In the genomic region with DNA sequence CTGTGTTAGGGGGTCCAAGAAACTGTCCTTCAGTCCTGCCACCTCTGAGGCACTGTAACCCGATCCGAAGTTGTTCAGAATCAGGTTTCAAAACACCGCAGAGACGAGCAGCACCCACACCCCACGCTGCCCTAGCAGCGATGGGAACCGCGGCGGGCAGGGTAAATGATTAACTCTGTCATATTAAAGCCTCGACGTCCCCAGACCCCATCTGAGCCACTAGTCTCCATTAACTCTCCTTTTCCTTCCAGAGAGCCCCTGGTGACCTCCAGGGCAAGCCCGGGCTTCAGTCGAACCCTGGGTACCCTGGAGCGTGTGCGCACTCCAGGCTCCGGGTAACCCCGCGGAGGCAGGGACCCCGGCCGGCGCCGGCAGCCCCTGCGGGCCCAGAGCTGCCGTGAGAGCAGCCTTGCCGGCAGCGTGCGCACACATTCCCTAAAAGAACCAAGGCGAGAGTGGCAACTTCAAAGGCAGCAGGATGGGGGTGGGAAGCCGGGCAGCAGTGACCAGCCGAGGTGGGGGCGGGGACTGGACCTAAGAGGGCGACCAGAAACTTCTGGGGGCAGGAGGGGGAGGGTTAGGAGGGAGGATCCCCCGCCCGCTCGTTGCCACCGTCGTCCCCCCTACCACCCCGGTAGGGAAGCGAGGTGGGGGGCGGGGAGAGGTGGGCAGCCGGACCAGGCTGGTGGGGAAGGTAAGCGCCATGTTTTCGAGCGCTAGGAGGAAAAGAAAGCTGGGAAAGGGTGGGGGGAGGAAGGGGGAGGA, we compare ENCODE assay signal across 8 mouse cellular contexts. TPM values are rescaled to one million over a fixed set of nuclear protein-coding genes. Genes with fewer than 3 reads are reported as not detected.
DNase-seq lines count a peak whose midpoint lies in the region; ATAC-seq lines count a peak whose summit lies in the region.

No protein-coding gene starts in this region.

- DNase-seq in layer of hippocampus, postnatal 10 days (ENCODE audit: low spot score in 2 of 2) = peak; percentile 13 to 17
- no peak for DNase-seq in layer of hippocampus, adult 9-10 months (ENCODE audit: low spot score)
- peak; percentile 68 for DNase-seq in adrenal gland, postnatal 10 days
- peak; percentile 83 for DNase-seq in forebrain, embryonic 11.5 days (ENCODE audit: low spot score)
- DNase-seq in yolk sac, embryonic 10.5 days (ENCODE audit: low spot score) = peak; percentile 58

- H3K4me2 ChIP-seq in forebrain, embryonic 11.5 days (ENCODE audit: low read depth, low read length, severe bottlenecking) = peak overlapping the region; percentile 98
- peak overlapping the region; percentile 99 for H3K4me2 ChIP-seq in hindbrain, embryonic 12.5 days (replicated peaks)
- H3K4me2 ChIP-seq in limb, embryonic 13.5 days (replicated peaks) = peak overlapping the region; percentile 88
- H3K4me2 ChIP-seq in midbrain, embryonic 15.5 days = peak overlapping the region; percentile 100

- H3K9ac ChIP-seq in forebrain, embryonic 11.5 days (ENCODE audit: low read length) = peak overlapping the region; percentile 83
- peak overlapping the region; percentile 77 for H3K9ac ChIP-seq in hindbrain, embryonic 12.5 days
- peak overlapping the region; percentile 95 for H3K9ac ChIP-seq in limb, embryonic 13.5 days
- H3K9ac ChIP-seq in midbrain, embryonic 15.5 days = peak overlapping the region; percentile 59

- H3K9me3 ChIP-seq in forebrain, embryonic 11.5 days (ENCODE audit: control insufficient read depth, low read length) = no peaks in the 10 kb centered on the region
- H3K9me3 ChIP-seq in hindbrain, embryonic 12.5 days (replicated peaks) = no peaks in the 10 kb centered on the region
- H3K9me3 ChIP-seq in limb, embryonic 13.5 days = no peaks in the 10 kb centered on the region
- no peaks in the 10 kb centered on the region for H3K9me3 ChIP-seq in midbrain, embryonic 15.5 days

- H3K4me3 ChIP-seq in forebrain, embryonic 11.5 days (ENCODE audit: low read depth, low read length) = peak overlapping the region; percentile 72
- H3K4me3 ChIP-seq in hindbrain, embryonic 12.5 days = peak overlapping the region; percentile 75
- peak overlapping the region; percentile 88 for H3K4me3 ChIP-seq in limb, embryonic 13.5 days
- peak overlapping the region; percentile 77 for H3K4me3 ChIP-seq in midbrain, embryonic 15.5 days

- peak overlapping the region; percentile 66 for H3K27ac ChIP-seq in forebrain, embryonic 11.5 days (ENCODE audit: low read depth, low read length)
- peak overlapping the region; percentile 87 for H3K27ac ChIP-seq in hindbrain, embryonic 12.5 days
- peak overlapping the region; percentile 93 for H3K27ac ChIP-seq in limb, embryonic 13.5 days
- no peak overlapping the region for H3K27ac ChIP-seq in midbrain, embryonic 15.5 days

- no peaks in the 10 kb centered on the region for H3K27me3 ChIP-seq in forebrain, embryonic 11.5 days (ENCODE audit: control insufficient read depth, insufficient read depth, low read length)
- peaks cover 19% of the 10 kb centered on the region for H3K27me3 ChIP-seq in hindbrain, embryonic 12.5 days
- no peaks in the 10 kb centered on the region for H3K27me3 ChIP-seq in limb, embryonic 13.5 days
- peaks cover 36% of the 10 kb centered on the region for H3K27me3 ChIP-seq in midbrain, embryonic 15.5 days (replicated peaks)

- WGBS in forebrain, embryonic 11.5 days = under 1% methylated on average over 43 of the region's 44 CpGs
- WGBS in hindbrain, embryonic 12.5 days = under 1% methylated on average over 43 of the region's 44 CpGs
- WGBS in limb, embryonic 13.5 days = under 1% methylated on average over 44 of the region's 44 CpGs
- under 1% methylated on average over 44 of the region's 44 CpGs for WGBS in midbrain, embryonic 15.5 days

- peak; percentile 51 for ATAC-seq in forebrain, embryonic 11.5 days (replicated peaks; ENCODE audit: low FRiP score)
- ATAC-seq in hindbrain, embryonic 12.5 days (ENCODE audit: low FRiP score) = peak; percentile 11; the same call in 1 of the 2 replicates
- no peak for ATAC-seq in limb, embryonic 13.5 days (ENCODE audit: low FRiP score, low read depth)
- peak; percentile 53; the same call in 1 of the 2 replicates for ATAC-seq in midbrain, embryonic 15.5 days (replicated peaks)

- peaks cover 10% of the 10 kb centered on the region for H3K4me1 ChIP-seq in forebrain, embryonic 11.5 days (replicated peaks; ENCODE audit: control insufficient read depth, insufficient read depth, low read length)
- peaks cover 21% of the 10 kb centered on the region for H3K4me1 ChIP-seq in hindbrain, embryonic 12.5 days
- peaks cover 31% of the 10 kb centered on the region for H3K4me1 ChIP-seq in limb, embryonic 13.5 days
- peaks cover 28% of the 10 kb centered on the region for H3K4me1 ChIP-seq in midbrain, embryonic 15.5 days

- no peaks in the 10 kb centered on the region; the same call in 1 of the 2 replicates for H3K36me3 ChIP-seq in forebrain, embryonic 11.5 days (ENCODE audit: control insufficient read depth, insufficient read depth, low read length)
- 0 out of 2 replicates have a peak, but pooled peaks cover 7% of the 10 kb centered on the region for H3K36me3 ChIP-seq in hindbrain, embryonic 12.5 days
- H3K36me3 ChIP-seq in limb, embryonic 13.5 days = peaks cover 21% of the 10 kb centered on the region
- no peaks in the 10 kb centered on the region for H3K36me3 ChIP-seq in midbrain, embryonic 15.5 days (replicated peaks)

RNA-seq across cellular contexts. Expression of a gene that starts 1.5 kb away (rescaled TPM):
- total RNA-seq in layer of hippocampus, postnatal 10 days (2021) = under 1 TPM; 0.55 to 0.56 TPM
- 1 to 10 TPM; 1.7 to 2.3 TPM for total RNA-seq in adrenal gland, postnatal 10 days (2021)
- polyA plus RNA-seq in forebrain, embryonic 11.5 days (2014; fragmentation: Nextera tagmentation; extraction: Ambion mirVana) = 5.0 and 5.8 TPM in 2 replicates
- polyA plus RNA-seq in hindbrain, embryonic 12.5 days (2016; fragmentation: Nextera tagmentation; extraction: Ambion mirVana) = 6.0 and 6.4 TPM in 2 replicates
- 7.6 and 8.3 TPM in 2 replicates for polyA plus RNA-seq in limb, embryonic 13.5 days (2015; fragmentation: Nextera tagmentation; extraction: Ambion mirVana)
- polyA plus RNA-seq in midbrain, embryonic 15.5 days (2015; fragmentation: Nextera tagmentation; extraction: Ambion mirVana) = 0.14 and 0.26 TPM in 2 replicates

RNA-seq across cellular contexts. Expression of a gene that starts 11.8 kb away (rescaled TPM):
- 10 to 100 TPM; 16.4 to 20.4 TPM for total RNA-seq in layer of hippocampus, postnatal 10 days (2021)
- total RNA-seq in adrenal gland, postnatal 10 days (2021) = 10 to 100 TPM; 23.0 to 30.2 TPM
- polyA plus RNA-seq in forebrain, embryonic 11.5 days (2014; fragmentation: Nextera tagmentation; extraction: Ambion mirVana) = 36.8 and 37.6 TPM in 2 replicates
- 26.4 and 27.5 TPM in 2 replicates for polyA plus RNA-seq in hindbrain, embryonic 12.5 days (2016; fragmentation: Nextera tagmentation; extraction: Ambion mirVana)
- 34.8 and 36.8 TPM in 2 replicates for polyA plus RNA-seq in limb, embryonic 13.5 days (2015; fragmentation: Nextera tagmentation; extraction: Ambion mirVana)
- polyA plus RNA-seq in midbrain, embryonic 15.5 days (2015; fragmentation: Nextera tagmentation; extraction: Ambion mirVana) = 16.7 and 17.6 TPM in 2 replicates

RNA-seq across cellular contexts. Expression of a gene that starts 58.1 kb away (rescaled TPM):
- total RNA-seq in layer of hippocampus, postnatal 10 days (2021) = under 1 TPM; 0.57 to 0.69 TPM
- total RNA-seq in adrenal gland, postnatal 10 days (2021) = 10 to 100 TPM in 1 of 2 experiments, 1 to 10 TPM in 1; 7.1 to 12.8 TPM
- 11.0 and 12.6 TPM in 2 replicates for polyA plus RNA-seq in forebrain, embryonic 11.5 days (2014; fragmentation: Nextera tagmentation; extraction: Ambion mirVana)
- polyA plus RNA-seq in hindbrain, embryonic 12.5 days (2016; fragmentation: Nextera tagmentation; extraction: Ambion mirVana) = 36.0 and 36.9 TPM in 2 replicates
- polyA plus RNA-seq in limb, embryonic 13.5 days (2015; fragmentation: Nextera tagmentation; extraction: Ambion mirVana) = 47.0 and 50.0 TPM in 2 replicates
- 0.82 and 1.3 TPM in 2 replicates for polyA plus RNA-seq in midbrain, embryonic 15.5 days (2015; fragmentation: Nextera tagmentation; extraction: Ambion mirVana)
